Mouse (Mus musculus) kidney, postnatal 4 days (tissue): ENCODE measurements at regions not wholly inside any gene's neighbourhood (a gene's known extent, or its start where the extent isn't known, plus 50 kb on each side); places are given as distances from the start of the nearest gene placed in this dataset.
A peak's percentile ranks its signal among the peaks of the same experiment; 100 is the strongest.

Source experiments
- DNase-seq, 2 experiments: peaks; one replicate each; pipeline ENCODE4 v3.0.0; 2021; ENCODE audit warnings: mixed read lengths in 2 of 2

GRCm38 (mm10) chr16:55636667-55637450 lies 201.8 kb downstream of the Nfkbiz start:
- DNase-seq: peak in 1 of 2 experiments; percentile 7

- no peak for DNase-seq
Observed at GRCm38 (mm10) chr16:55636224-55636623, 202.5 kb downstream of the Nfkbiz start.

GRCm38 (mm10) chr16:55634691-55635090 lies 204.0 kb downstream of the Nfkbiz start:
- no peak for DNase-seq

GRCm38 (mm10) chr16:55632220-55632619 lies 206.5 kb downstream of the Nfkbiz start:
- DNase-seq: no peak

GRCm38 (mm10) chr16:55631637-55632036 lies 207.1 kb downstream of the Nfkbiz start:
- DNase-seq: no peak

GRCm38 (mm10) chr16:55631048-55631447 lies 207.7 kb downstream of the Nfkbiz start:
- no peak for DNase-seq

- no peak for DNase-seq
Observed at GRCm38 (mm10) chr16:55627531-55627930, 211.2 kb downstream of the Nfkbiz start.

GRCm38 (mm10) chr16:55623422-55623821 lies 215.3 kb downstream of the Nfkbiz start:
- DNase-seq: no peak

GRCm38 (mm10) chr16:55619731-55620130 lies 219.0 kb downstream of the Nfkbiz start:
- no peak for DNase-seq

GRCm38 (mm10) chr16:55617958-55618357 lies 220.7 kb downstream of the Nfkbiz start:
- no peak for DNase-seq

- no peak for DNase-seq
Observed at GRCm38 (mm10) chr16:55617506-55617905, 221.2 kb downstream of the Nfkbiz start.

GRCm38 (mm10) chr16:55616408-55617120 lies 222.1 kb downstream of the Nfkbiz start:
- no peak for DNase-seq

- peak; percentile 9 to 27 for DNase-seq
Observed at GRCm38 (mm10) chr16:55612873-55613272, 225.8 kb downstream of the Nfkbiz start.

GRCm38 (mm10) chr16:55612001-55612400 lies 226.7 kb downstream of the Nfkbiz start:
- no peak for DNase-seq

- no peak for DNase-seq
Observed at GRCm38 (mm10) chr16:55611172-55611571, 227.5 kb downstream of the Nfkbiz start.

- no peak for DNase-seq
Observed at GRCm38 (mm10) chr16:55608361-55608760, 230.3 kb downstream of the Nfkbiz start.

GRCm38 (mm10) chr16:55606447-55607239 lies 232.1 kb downstream of the Nfkbiz start:
- no peak for DNase-seq

GRCm38 (mm10) chr16:55603611-55604010 lies 235.1 kb downstream of the Nfkbiz start:
- peak; percentile 5 to 20 for DNase-seq

- DNase-seq: no peak
Observed at GRCm38 (mm10) chr16:55589382-55589956, 249.2 kb downstream of the Nfkbiz start.

- no peak for DNase-seq
Observed at GRCm38 (mm10) chr16:55587138-55587537, 251.6 kb downstream of the Nfkbiz start.

- no peak for DNase-seq
Observed at GRCm38 (mm10) chr16:55582906-55583305, 255.8 kb downstream of the Nfkbiz start.

- peak in 1 of 2 experiments; percentile 13 for DNase-seq
Observed at GRCm38 (mm10) chr16:55582029-55582428, 256.7 kb downstream of the Nfkbiz start.

GRCm38 (mm10) chr16:55580827-55581226 lies 257.9 kb downstream of the Nfkbiz start:
- no peak for DNase-seq
